Mouse (Mus musculus): ENCODE measurements around the gene Zdhhc4. TPM values are rescaled to one million over a fixed set of nuclear protein-coding genes. Genes with fewer than 3 reads are reported as not detected.
A peak's percentile ranks its signal among the peaks of the same experiment; 100 is the strongest.

The Zdhhc4 gene
- total RNA-seq, 2 experiments from 2014 or later, result 38.6 to 46.2 TPM

DNA sequence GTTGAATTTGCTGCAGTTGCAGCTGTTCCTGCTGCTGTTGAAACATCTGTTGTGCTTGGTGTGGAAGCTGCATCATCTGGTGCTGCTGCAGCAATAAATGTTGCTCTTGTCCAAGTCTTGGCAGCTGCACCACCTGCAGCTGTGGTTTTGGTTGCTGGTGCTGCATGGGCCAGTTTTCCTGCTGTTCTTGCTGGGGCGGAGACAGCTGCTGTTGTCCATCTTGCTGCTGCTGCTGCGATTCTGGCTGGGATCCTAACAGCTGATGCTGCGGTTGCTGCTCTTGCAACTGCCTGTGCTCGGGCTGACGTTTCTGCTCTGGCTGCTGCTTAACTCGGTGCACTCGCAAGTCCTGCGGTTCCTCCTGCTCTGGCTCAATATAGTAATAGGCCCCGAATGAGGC, 39.8 kb downstream of the Zdhhc4 start:
- no peak for DNase-seq (ENCODE audit: low spot score in 2 of 2)
- intact Hi-C loops (cut with DNase I), result no loop called here

DNA sequence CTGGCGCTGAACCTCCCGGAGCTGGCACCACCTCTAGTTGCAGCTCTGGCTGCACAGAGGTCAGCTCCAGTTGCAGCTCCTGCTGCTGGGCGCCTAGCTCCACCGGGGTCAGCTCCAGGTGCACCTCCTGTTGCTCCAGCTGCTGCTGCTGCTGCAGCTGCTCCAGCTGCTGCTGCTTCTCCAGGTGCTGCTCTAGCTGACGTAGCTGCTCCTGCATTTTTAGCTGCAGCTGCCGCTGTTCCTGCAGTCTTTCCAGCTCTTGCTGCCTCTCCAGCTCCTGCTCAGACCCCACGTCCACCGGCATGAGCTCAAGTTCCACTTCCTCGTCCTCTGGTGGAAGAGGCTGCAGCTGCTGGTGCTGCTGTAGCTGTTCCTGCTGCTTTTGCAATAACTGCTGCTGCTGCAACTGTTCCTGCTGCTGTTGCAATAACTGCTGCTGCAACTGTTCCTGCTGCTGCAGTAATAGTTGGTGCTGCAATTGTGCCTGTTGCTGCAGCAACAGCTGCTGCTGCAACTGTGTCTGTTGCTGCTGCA, 40.6 kb downstream of the Zdhhc4 start:
- intact Hi-C loops (cut with DNase I), result no loop called here
- no peak for DNase-seq (ENCODE audit: low spot score in 2 of 2)

DNA sequence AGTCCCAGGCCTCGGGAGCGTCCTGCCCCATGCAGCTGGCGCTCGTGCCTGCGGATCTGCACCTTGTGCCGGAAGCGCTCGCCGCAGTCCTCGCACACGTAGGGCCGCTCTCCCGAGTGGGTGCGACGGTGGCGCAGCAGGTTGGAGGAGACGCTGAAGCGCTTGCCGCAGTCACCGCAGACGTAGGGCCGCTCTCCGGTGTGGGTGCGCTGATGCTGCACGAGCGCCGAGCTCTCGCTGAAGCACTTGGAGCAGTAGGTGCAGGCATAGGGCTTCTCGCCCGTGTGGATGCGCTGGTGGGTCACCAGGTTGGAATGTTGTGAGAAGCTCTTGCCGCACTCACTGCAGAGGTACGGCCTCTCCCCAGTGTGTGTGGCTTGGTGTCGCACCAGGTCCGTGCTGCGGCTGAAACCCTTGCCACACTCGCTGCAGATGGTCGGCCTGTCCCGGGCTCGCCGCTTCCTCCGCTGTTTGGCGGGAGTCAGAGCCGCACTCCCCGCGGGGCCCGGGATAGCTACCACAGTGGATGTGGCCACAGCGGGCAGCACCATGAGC, 41.2 kb downstream of the Zdhhc4 start:
- intact Hi-C loops (cut with DNase I), result no loop called here
- DNase-seq (ENCODE audit: low spot score in 2 of 2), result no peak

DNA sequence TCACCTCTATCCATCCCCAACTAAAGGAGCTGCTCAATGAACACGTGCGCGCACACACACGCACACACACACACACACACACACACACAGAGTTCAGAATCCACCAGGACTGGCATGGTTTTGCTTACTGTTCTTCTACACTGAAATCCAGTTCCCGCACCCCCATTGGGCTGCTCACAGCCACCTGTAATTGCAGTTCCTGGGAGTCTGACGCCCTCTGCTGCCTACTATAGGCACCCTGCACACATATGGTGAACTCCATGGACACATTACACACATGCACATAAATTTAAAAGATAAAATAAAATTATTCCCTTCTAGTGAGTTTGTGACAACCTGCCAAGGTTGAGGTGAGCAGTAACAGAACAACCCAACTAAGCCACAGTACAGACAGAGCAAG, 44.3 kb downstream of the Zdhhc4 start:
- DNase-seq (ENCODE audit: low spot score in 2 of 2), result no peak
- intact Hi-C loops (cut with DNase I), result no loop called here

DNA sequence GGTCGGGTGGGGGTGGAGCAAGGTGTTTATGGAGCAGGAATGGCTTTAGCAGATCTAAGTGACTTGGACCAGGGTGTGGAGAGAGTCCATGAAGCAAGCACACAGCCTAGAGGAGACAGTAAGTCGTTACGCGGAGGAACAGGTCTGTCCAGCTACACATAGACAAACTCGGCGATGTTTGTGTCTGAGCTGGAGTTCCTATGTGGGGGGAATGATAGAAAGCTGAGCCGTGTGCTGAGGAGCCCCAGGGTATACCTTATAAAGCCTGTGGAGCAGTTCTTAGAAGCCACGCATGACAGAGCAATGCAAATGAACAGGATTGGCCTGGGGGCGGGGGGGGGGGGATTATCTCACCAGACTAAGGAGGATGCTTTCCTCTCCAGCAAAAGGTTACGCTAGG, 49.8 kb downstream of the Zdhhc4 start:
- DNase-seq (ENCODE audit: low spot score in 2 of 2), result no peak
- intact Hi-C loops (cut with DNase I), result no loop called here

DNA sequence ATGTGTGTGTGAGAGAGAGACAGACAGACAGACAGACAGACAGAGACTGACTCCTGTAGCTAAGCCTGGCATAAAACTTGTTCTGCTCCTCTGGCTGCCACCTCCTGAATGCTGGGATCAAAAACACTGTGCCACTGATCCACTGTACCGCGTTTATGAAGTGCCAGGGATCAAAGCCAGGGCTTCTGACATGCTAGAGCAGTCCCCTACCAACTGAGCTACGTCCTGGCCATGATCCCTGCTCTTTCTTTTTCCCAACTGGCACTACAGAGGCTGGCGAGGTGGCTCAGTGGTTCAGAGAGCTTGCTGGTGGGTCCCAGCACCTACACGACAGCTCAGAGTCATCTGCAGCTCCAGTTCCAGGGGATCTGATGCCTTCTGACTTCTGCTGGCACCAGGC, 53.3 kb downstream of the Zdhhc4 start:
- DNase-seq (ENCODE audit: low spot score in 2 of 2), result no peak
- intact Hi-C loops (cut with DNase I), result no loop called here

DNA sequence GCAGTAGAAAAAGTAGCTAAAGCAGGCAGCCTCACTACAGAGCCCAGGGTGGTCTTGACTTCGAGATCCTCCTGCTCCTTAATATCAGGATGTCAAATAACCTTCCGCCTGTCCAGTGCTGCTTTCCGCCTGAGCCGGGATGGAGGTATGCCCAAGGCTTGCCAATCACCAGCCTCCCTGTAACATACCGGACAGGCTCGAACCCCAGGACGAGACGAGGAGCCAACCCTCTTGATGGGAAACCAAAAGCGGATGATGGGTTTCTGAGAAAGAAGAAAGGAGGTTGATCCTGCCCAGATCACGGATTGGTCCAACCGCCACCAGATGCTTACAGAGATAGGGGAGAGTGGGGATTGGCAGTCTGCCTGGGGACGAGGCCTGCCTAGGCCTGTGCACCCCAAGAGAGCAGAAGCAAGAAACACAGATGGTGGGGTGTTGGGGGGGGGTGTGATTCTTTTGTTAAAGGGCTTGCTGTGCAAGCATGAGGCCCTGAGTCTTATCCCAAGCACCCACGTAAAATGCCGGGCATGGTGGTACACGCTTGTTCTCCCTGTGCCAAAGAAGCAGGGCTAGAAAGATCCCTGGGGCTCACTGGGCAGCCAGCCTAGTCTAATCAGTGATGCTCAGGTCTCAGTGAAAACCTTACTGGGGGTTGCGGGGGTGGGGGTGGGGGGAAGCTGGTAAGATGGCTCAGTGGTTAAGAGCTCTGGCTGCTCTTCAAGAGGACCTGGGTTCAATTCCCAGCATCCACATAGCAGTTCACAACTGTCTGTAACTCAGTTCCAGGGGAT, 56.3 kb downstream of the Zdhhc4 start:
- DNase-seq (ENCODE audit: low spot score in 2 of 2), result no peak

DNA sequence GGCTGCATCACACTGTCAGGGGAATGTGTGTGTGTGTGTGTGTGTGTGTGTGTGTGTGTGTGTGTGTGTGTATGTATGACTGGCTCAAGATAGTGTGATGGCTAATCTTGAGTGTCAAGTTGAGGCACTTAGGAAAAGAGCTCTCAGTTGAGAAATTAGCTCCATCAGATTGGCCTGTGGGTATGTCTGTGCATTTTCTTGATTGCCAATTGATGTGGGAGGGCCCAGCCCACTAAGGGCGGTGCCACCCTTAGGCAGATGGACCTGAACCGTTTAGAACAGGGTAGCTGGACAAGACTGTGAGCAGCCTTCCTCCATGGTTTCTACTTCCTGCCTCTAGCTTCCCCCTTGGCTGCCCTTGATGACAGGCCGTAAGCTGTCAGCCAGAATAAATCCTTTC, 56.9 kb downstream of the Zdhhc4 start:
- intact Hi-C loops (cut with DNase I), result no loop called here

More for the DNA sequence above, 56.3 kb downstream of the Zdhhc4 start:
- intact Hi-C loops (cut with DNase I), result no loop called here

DNA sequence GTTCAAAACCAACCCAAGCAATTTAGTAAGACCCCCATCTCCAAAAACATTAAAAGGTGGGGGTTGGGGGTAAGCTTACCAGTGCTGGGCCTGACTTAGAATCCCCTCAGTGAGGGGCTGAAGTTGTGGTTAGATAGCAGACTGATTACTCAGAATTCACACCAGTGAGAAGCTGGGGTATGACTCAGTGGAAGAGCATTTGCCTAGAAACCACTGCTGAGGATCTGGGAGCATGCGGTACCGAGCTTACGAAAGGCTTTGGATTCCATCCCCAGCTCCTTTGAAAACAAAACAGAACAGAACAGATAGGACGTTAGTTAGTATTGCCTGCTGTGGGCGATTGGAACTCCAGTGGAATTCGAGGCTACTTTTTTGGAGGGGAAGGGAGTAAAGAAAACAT, 57.4 kb downstream of the Zdhhc4 start:
- no peak for DNase-seq (ENCODE audit: low spot score in 2 of 2)
- intact Hi-C loops (cut with DNase I), result no loop called here

More for the DNA sequence above, 56.9 kb downstream of the Zdhhc4 start:
- DNase-seq (ENCODE audit: low spot score in 2 of 2), result no peak

DNA sequence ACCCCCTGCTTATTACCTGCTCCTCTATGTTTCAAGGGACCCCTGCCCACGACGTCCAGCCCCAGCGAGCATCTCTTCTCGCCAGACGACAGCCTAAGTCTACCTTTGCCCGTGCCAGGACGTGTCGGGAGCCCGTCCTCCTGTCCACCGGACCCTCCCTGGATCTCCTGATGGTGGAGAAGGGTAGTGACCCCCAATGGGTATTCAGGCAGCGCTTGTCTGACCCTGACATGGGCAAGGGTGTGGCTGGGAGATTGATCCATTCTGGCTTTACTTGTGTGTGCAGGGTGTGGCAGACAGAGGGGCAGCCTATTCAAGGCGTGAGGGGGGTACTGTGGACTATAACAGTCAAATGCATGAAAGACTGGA, 58.9 kb downstream of the Zdhhc4 start:
- DNase-seq (ENCODE audit: low spot score in 2 of 2), result no peak
- intact Hi-C loops (cut with DNase I), result no loop called here

DNA sequence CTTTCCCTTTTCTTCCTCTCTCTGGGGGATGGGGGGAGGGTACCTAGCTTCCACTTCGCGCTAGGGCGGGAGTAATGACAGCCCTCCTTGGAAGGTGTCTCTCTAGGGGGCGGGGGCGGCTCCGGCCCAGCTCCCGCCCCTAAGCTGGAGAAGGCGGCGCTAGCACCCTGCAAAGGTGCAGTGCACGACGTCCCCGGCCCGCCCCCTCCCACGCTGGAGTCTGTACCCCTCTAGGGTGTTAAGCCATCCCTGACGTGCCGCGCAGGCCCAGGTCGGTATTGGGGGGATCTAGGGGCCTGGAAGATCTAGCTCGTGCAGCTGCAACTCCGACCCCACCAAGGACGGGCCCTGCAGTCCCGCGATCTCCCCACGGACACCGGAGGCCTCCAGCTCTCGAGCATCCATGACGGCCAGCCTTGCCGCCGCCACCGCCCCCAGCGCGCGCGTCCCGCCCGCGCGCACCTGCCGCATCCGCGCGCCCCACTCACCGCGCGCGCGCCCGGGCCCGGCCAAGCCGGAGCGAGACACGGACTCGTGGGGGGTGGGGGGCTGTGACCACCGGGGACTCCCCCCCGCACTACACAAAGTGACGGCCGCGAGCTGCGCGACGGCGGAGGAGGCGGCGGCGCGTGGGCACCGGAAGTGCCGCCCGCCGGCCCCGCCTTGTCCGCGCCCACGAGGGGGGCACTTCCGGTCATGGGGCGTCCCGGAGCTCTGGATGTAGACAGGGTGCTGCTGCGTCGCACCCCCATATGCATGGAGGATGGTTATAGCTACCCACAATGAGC, 59.5 kb downstream of the Zdhhc4 start, which contains the start of gene Zfp316:
TSS of gene Zfp316 (minus strand) at position 660 of the 788 bp plus-strand sequence.
- peak; percentile 75 to 83 for DNase-seq (ENCODE audit: low spot score in 2 of 2)
- intact Hi-C loops (cut with DNase I), result loop anchor here (10.0 kb wide), 1 partner anchor 305 kb away; the partner anchor contains the start of gene Fscn1

DNA sequence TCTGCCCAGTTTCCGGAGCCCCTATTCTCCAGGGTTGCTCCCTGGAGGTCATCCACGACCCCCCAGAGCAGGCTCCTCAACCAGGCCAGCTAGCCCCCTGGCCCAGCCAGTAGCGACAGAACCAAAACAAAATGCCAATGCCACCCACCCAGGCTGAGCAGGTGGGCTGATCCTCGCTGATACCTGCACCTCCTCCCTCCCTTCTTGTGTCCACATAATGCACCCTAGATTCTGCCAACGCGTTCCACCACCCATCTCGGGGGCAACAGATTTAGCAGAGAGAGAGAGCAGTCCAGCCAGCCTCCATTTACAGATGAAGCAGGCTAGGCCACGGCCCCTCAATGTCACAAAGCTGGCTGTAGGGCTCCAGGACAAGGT, 60.1 kb downstream of the Zdhhc4 start:
- DNase-seq (ENCODE audit: low spot score in 2 of 2), result no peak
- intact Hi-C loops (cut with DNase I), result loop anchor here (10.0 kb wide), 1 partner anchor 304 kb away; the partner anchor contains the start of gene Fscn1

DNA sequence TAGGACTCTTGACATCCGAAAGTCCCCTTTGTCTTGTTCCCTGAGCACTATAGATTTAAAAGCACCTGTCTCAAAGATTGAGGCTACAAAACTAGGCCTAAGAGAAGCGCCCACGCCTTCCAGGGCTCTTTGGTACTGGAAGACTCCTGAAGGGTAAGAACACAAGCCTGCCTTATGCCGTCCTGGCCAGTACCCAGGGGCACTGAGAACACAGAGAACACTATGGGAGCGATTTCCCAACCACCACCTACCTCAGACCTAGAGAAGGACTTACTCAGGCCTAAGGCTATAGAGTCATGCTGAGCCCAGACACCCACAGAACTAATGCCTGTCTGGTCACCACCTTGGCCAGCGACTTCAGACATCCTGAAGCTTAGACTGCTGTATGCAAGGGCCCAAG, 62.3 kb downstream of the Zdhhc4 start:
- intact Hi-C loops (cut with DNase I), result loop anchor here (10.0 kb wide), 1 partner anchor 302 kb away; the partner anchor contains the start of gene Fscn1

More for the DNA sequence above, 62.3 kb downstream of the Zdhhc4 start:
- no peak for DNase-seq (ENCODE audit: low spot score in 2 of 2)

Other genes with a start within 250 kb of the Zdhhc4 start
- gene Rnf216, start 216.3 kb downstream of the Zdhhc4 start, total RNA-seq (2021), result 10 to 100 TPM; 37.4 to 45.4 TPM
- gene Olfr718-ps1, start 181.7 kb downstream of the Zdhhc4 start, total RNA-seq (2021), result under 1 TPM in 1 of 2 experiments, not detected in 1; 0.18 TPM
- gene Rbak, start 148.5 kb downstream of the Zdhhc4 start, total RNA-seq (2021), result 10 to 100 TPM; 13.3 to 13.8 TPM
- gene Spdye4b, start 148.2 kb downstream of the Zdhhc4 start, total RNA-seq (2021), result not detected
- gene Spdye4a, start 102.4 kb downstream of the Zdhhc4 start, total RNA-seq (2021), result not detected
- 10 to 100 TPM; 28.0 to 34.5 TPM for gene Zfp12, start 94.1 kb downstream of the Zdhhc4 start, total RNA-seq (2021)
- gene Zfp316, start 59.2 kb downstream of the Zdhhc4 start, total RNA-seq (2021), result 10 to 100 TPM; 21.3 to 26.9 TPM
- 1 to 10 TPM; 6.4 to 7.3 TPM for gene Zfp853, start 35.6 kb downstream of the Zdhhc4 start, total RNA-seq (2021)
- gene E130309D02Rik, start 13.9 kb downstream of the Zdhhc4 start, total RNA-seq (2021), result 10 to 100 TPM; 24.8 to 27.9 TPM
- gene Grid2ip, start 28.1 kb upstream of the Zdhhc4 start, total RNA-seq (2021), result 1 to 10 TPM; 1.5 to 2.7 TPM
- gene Kdelr2, start 74.6 kb upstream of the Zdhhc4 start, total RNA-seq (2021), result 10 to 100 TPM; 32.5 to 37.7 TPM
- gene Daglb, start 135.3 kb upstream of the Zdhhc4 start, total RNA-seq (2021), result 10 to 100 TPM; 32.6 to 33.7 TPM
- 100 to 1,000 TPM; 357 to 364 TPM for gene Rac1, start 198.8 kb upstream of the Zdhhc4 start, total RNA-seq (2021)

All from left cerebral cortex, postnatal 36 days (tissue).